Mouse (Mus musculus): ENCODE measurements around the gene Slc28a1. TPM values are rescaled to one million over a fixed set of nuclear protein-coding genes. Genes with fewer than 3 reads are reported as not detected.
"Not testable (repeated sequence)": the region's sequence is repeated elsewhere in the genome, so short reads cannot be mapped to it uniquely, and the experiment has no call there.

The Slc28a1 gene
- total RNA-seq, 1 experiment from 2014 or later: not detected

DNA sequence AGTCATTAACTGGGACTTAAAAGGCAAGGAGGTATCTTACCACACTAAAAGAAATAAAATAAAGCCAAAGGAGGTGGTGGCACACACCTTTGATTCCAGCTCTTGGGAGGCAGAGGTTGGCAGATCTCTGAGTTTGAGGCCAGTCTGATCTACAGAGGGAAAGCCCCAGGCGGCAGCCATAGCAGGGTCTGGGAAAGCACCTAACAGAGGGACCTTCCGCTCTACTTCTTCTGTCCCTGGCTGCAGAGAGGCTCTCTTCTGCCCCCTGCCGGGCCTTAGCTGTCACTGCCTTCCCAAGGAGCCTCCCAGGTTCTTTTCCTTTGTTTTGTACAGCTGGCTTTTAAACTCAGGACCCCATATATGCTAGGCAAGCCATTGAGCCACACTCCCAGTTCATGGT, 40.4 kb downstream of the Slc28a1 start:
- ATAC-seq (ENCODE audit: extremely low read depth, insufficient number of reproducible peaks, low FRiP score, poor library complexity, severe bottlenecking): peak; percentile 94

DNA sequence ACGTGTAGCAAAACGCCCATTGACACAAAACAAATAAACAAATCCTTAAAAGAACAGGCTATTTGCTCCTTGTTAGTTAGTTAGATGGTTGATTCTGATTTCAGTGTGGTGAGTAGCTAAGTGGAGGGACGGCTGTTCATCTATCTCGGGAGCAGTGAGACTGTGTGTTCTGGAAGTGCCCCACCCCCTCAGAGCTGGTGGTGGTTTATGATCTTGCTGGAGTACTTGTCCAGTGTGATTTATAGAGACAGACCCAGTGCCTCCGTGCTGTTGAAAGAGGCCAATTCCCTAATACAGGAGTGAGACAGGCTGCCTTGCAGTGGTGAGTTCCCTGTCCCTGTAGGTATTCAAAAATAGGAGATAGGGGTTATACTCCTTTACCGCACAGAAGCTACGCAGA, 44.3 kb downstream of the Slc28a1 start:
- no peak for ATAC-seq (ENCODE audit: extremely low read depth, insufficient number of reproducible peaks, low FRiP score, poor library complexity, severe bottlenecking)

DNA sequence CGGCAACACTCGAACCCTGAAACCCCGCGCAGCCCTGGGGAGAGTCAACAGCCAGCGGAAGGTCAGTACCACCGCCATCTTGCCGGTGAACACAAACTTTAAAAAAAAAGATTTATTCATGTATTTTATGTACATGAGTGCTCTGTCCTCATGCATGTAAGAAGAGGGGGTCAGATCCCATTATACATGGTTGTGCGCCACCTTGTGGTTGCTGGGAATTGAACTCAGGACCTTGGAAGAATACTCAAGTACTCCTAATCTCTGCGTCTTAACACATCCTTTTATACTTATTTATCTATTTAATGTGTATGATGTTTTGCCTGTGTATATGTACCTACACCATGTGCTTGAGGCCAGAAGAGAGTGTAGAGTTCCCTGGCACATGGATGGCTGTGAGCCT, 47.1 kb downstream of the Slc28a1 start:
- no peak for ATAC-seq (ENCODE audit: extremely low read depth, insufficient number of reproducible peaks, low FRiP score, poor library complexity, severe bottlenecking)

DNA sequence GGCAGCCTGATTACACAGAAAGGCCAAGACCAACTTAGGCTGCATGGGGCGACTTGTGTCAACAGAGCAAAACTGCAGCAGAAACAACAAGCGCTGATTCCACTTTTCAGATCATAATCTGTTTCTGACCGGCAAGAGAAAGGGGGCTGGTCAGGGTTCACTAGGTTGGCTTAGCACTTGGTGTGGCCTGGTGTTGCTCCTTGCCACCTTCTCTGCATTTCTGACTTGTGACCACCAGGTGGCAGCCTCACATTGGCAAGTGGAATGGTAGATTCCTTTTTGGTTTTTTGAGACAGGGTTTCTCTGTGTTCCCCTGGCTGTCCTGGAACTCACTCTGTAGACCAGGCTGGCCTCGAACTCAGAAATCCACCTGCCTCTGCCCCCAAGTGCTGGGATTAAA, 47.7 kb downstream of the Slc28a1 start:
- peak; percentile 75 for ATAC-seq (ENCODE audit: extremely low read depth, insufficient number of reproducible peaks, low FRiP score, poor library complexity, severe bottlenecking)

DNA sequence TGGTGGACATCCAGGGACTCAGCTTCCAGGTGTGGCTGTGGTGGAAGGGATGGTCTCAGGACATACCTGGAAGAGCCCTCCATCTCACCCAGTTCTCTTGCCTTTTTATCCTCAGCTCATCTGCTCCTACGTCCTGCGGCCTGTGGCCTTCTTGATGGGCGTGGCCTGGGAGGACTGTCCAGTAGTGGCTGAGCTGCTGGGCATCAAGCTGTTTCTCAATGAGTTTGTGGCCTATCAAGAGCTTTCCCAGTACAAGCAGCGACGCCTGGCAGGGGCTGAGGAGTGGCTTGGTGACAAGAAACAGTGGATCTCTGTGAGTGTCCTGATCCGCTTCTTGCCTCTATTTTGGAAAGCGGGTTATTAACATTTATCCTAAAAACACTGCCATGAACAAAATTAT, 49.8 kb downstream of the Slc28a1 start:
- no peak for ATAC-seq (ENCODE audit: extremely low read depth, insufficient number of reproducible peaks, low FRiP score, poor library complexity, severe bottlenecking)

DNA sequence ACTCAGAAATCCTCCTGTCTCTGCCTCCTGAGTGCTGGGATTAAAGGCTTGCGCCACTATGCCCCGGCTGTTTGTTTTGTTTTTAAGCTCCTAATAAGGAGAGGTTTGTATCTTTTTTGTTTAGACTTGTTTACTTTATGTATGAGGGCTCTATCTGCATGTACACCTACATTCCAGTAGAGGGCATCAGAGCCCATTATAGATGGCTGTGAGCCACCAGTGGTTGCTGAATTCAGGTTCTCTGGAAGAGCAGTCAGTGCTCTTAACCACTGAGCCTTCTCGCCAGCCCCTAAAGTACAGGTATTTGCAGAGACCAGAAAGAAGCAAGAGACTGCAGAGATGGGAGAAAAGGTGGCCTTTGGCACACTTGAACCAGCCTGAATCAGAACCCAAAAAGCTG, 52.5 kb downstream of the Slc28a1 start:
- ATAC-seq (ENCODE audit: extremely low read depth, insufficient number of reproducible peaks, low FRiP score, poor library complexity, severe bottlenecking): peak; percentile 61

DNA sequence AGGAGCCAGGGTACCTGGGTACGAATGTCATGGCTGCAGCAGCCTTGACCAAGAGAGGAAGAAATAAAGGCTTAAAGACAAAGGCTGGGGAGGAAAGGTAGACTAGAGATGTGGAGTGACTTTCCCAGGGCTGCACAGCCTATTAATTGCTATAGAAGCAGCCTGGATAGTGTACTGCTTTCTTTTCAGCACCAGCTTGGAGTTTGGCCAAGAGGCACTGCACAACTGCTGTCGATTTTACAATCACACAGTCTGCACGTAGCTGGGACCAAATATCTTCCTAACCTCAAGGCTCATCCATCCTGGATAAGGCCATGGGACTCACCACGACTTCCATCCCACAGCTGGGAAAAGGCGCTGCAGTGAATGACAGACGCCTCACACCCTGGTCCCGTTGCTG, 54.8 kb downstream of the Slc28a1 start:
- no peak for ATAC-seq (ENCODE audit: extremely low read depth, insufficient number of reproducible peaks, low FRiP score, poor library complexity, severe bottlenecking)

DNA sequence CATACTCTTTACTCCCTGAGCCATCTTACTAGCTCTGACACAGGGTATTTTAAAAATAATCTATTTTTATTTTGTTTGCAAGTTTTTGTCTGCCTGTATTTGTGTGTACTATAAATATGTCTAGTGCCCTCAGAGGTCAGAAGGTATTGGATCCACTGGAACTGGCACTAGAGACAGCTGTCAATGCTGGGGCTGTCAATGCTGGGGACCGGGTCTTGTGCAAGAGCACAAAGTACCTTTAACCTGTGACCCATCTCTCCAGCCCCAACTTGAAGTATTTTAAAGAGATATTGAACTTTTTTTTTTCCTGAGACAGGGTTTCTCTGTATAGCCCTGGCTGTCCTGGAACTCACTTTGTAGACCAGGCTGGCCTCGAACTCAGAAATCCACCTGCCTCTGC, 59.3 kb downstream of the Slc28a1 start:
- no peak for ATAC-seq (ENCODE audit: extremely low read depth, insufficient number of reproducible peaks, low FRiP score, poor library complexity, severe bottlenecking)

DNA sequence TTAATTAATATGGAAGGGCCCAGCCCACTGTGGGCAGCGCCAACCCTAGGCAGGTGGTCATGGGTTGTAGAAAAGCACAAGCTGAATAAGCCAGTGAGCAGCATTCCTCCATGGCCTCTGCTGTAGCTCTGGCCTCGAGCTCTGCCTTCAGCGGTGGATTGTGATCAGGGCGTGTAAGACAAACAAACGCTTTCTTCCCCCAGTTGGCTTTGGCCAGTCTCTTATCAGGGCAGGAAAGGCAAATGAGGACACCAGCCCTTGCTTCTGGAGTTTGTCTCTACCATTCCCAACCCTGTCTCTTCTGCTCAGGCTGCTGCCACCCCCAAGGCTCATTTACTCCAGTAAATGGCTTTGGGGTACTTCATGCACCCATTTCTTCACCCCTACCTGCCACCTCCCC, 60.1 kb downstream of the Slc28a1 start:
- no peak for ATAC-seq (ENCODE audit: extremely low read depth, insufficient number of reproducible peaks, low FRiP score, poor library complexity, severe bottlenecking)

DNA sequence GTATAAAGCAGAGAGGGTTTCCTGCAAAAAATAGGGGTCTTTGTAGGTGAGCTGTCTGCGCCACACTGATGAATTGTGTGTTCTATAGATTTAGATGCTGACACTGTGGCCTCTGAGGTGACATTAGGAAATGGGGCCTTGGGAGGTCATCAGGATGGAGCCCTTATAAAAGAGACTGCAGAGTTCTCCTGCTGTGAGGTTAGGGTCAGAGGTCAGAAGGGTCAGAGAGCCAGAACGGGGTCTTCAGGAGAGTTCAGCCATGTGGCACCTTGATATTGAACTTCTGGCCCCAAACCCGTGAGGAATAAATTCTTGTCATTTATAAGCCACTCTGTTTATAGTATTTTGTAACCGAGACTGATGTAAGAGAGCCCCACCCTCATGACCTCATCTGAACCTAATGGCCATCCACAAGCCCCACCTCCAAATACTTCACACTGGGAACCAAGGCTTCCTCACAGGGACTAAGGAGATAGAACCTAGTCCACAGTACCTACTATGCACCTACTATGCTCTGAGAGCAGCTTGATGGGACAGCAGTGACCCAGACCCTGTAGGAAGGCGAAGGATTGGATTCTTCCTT, 61.7 kb downstream of the Slc28a1 start:
- ATAC-seq (ENCODE audit: extremely low read depth, insufficient number of reproducible peaks, low FRiP score, poor library complexity, severe bottlenecking): no peak

DNA sequence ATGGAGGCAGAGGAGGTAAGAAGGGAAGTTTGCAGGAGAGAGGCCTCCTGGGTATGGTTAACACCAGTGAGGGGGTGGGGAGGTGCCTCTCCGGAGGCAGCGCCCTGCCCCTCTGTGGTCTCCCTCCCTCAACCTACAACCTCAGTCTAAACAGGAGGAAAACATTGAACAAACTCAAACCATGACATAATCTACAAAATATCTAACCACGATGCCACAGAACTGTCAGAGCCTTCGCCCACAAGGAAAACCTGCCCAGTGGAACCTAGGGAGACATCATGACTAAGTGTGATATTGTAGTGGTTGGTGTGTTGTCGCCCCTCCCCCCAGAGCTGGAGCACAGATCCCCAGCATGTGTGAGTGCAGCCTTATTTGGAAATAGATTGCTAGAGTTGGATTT, 64.9 kb downstream of the Slc28a1 start:
- ATAC-seq (ENCODE audit: extremely low read depth, insufficient number of reproducible peaks, low FRiP score, poor library complexity, severe bottlenecking): 0 out of 2 replicates have a peak, but pooled peaks have one; percentile 13

DNA sequence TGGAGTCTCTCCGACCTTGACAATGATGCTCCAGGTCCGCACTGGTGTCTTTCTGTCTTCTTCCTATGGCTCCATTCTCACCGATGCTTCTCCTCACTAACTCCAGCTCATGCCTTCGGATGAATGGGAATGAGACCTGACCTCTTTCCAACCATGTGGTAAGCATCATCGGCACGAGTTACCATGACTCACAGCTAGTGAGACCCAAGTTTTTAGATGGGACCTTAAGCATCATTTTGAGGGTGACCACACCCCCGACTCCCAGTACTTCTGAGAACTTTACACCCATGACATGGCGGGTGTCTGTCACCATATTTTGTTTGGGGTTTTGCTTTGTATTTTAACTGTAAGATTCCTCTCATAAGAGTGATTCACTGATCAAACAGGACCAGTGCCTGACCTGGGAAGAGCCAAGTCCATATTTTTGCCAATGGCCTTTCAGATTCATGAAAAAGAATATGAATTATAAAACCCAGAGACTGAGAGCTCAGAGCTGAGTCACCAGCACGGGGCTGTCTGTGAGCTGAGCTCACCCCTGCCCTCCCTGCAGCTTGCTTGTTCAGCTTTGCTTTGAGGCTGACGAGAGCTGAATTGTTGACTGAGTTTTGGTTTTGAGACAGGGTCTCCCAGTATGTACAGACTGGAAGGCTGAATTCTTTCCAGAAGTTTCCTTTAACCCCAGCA, 68.0 kb downstream of the Slc28a1 start:
- no peak for ATAC-seq (ENCODE audit: extremely low read depth, insufficient number of reproducible peaks, low FRiP score, poor library complexity, severe bottlenecking)

DNA sequence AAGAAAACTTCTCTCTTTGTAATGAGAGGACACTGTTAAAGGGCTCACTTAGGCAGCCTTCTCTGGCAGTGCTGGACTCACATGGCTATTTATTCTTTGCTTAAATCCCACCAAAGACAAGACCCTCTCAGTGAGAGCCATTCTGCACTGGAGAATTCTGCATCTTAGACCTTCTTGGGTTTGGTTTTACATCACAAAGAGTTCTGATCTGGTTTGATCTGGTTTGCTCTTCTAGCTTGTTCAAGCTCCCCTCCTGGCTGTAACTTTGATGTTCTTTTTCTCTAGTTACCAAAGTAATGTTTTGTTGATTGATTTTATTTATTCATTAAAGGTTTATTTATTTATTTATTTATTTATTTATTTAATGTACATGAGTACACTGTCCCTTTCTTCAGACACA, 68.6 kb downstream of the Slc28a1 start:
- no peak for ATAC-seq (ENCODE audit: extremely low read depth, insufficient number of reproducible peaks, low FRiP score, poor library complexity, severe bottlenecking)

DNA sequence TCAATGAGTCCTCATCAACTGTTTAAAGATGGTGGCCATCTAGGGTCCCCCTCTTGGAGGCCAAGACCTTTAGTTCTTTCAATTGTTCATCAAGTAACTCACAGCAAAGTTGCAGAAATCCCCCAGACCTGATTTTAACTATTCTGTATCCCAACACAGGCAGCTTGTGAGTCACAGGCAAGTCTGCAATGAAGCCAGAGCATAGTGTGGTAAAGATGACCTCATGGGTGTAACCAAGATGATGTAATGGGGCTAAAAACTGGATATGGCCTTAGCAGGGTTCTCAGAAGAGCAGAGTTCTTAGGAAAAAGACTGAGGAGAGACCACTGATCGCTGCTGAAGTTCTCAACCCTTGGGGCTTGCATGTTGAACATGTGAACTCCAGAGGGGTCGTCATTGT, 69.5 kb downstream of the Slc28a1 start:
- ATAC-seq (ENCODE audit: extremely low read depth, insufficient number of reproducible peaks, low FRiP score, poor library complexity, severe bottlenecking): no peak

DNA sequence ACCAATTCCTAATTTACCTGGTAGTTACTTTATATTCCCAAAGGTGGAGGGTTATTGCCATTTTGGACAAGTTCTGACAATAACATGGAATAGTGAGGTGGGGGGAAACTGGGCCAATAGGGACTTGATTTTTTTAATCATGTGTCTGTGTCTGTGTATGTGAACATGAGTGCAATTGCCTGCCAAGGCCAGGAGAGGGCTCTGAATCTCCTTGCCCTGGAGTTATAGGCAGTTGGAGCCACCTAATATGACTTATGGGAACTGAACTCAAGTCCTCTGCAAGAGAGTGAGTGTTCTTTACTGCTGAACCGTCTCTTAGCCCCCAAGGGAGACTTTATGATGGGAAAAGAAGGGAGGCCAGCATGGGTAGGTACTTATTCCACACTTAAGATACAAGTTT, 70.1 kb downstream of the Slc28a1 start:
- ATAC-seq (ENCODE audit: extremely low read depth, insufficient number of reproducible peaks, low FRiP score, poor library complexity, severe bottlenecking): no peak

DNA sequence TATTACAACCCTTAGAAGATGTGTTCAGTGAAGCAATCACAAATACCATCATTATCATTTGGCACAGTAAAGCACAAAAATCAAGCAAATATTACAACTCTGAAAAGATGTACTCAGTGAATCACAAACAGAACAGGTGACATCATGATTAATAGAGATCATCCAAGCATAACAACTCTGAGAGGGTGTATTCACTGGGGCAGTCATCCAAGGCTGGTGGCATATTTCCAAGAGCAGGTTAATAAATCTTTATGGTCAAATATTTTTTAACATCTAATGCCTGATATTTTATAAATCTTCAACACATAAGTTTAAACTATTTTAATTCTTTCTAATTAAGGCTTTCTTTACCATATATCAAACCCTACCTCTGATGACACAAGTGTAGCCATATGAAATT, 71.4 kb downstream of the Slc28a1 start:
- not testable (repeated sequence) for ATAC-seq (ENCODE audit: extremely low read depth, insufficient number of reproducible peaks, low FRiP score, poor library complexity, severe bottlenecking)

DNA sequence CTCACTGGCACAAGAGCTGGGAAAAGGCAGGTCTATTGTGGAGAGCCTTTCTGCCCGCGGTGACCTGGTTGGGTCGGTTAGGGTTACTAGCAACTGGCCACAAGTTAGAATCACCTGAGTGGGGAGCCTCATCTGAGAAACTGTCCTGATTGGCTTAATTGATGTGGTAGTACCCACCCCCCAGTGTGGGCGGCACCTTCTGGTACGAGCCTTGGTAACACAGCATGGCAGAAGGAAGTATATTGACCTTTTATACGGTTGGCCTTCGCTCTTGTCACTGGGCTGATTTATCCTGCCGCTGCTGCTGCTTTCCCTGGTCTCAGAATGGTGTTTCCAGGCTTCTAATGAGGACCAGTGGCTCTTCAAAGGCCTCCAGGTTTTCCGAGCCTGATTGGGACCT, 74.6 kb downstream of the Slc28a1 start:
- no peak for ATAC-seq (ENCODE audit: extremely low read depth, insufficient number of reproducible peaks, low FRiP score, poor library complexity, severe bottlenecking)

DNA sequence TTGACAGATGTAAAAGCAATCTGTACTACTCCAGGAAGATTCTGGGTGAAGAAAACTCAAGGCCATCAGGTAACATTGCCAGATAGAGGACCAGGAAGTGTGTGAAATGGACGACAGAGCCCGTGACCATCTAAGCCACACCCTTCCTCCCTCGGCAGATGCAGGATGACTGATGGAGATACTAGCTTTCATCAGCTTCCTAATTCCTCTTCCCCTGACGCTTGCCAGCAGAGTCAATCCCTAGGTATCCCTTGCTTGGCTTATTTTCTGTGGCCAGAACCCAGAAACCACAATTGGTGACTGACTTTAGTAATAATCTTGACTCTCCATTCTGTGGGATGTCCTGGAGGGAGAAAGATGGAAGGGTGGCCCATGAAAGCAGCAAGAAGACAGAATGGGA, 80.9 kb downstream of the Slc28a1 start:
- no peak for ATAC-seq (ENCODE audit: extremely low read depth, insufficient number of reproducible peaks, low FRiP score, poor library complexity, severe bottlenecking)

DNA sequence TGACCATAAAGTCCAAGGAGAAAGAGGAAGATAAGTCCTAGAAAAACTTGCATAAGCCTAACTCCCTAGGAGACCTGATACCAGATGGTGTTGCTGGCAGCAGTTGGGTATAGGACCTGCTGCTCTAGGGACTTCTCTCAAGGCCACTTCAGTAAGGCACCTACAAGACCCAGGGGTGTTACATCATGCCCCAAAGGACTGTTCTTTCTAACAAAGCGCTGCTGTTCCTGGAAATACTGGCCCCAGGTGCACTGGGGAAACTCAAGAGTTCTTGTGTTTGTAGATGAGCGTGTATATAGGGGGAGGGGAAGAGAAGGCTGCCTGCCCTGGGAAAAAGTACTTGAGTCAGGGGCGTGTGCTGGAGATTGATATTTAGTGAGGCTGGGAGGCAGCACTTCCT, 82.2 kb downstream of the Slc28a1 start:
- ATAC-seq (ENCODE audit: extremely low read depth, insufficient number of reproducible peaks, low FRiP score, poor library complexity, severe bottlenecking): no peak

DNA sequence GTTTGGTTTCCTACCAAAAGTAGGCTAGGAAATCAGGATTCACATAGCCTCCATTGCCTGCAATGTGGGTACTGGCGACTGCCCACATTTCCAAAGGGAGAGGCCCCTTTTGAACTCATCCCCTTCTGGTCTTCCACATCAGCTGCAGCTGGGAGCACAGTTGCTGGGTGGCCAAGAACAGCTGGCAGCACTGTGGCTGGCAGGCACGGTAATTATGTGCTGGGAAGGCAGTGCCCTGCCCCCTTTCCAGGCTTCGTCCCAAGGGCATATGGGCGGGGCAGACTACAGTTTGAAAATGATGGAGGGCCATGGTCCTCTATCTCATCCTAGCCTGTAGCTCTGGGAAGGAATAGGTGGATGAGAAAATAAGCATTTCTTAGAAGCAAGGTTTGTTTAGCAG, 83.9 kb downstream of the Slc28a1 start:
- no peak for ATAC-seq (ENCODE audit: extremely low read depth, insufficient number of reproducible peaks, low FRiP score, poor library complexity, severe bottlenecking)

DNA sequence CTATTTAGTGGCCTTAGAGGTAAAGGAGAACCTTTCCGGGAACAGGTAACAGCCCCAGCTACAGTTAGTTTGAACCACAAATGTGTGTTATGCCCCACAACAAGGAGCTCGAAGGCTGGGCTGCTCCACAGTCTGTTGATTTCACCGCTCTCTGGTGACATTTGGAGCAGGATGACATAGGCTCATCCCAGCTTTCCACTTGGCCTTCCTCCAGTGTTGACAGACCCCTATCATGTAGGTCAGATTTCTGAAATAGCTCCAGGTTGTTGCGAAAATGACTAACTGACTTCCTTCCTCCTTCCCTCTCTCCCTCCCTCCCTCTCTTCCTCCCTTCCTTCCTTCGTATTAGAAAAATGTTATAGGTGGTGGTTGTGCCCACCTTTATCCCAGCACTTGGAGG, 84.5 kb downstream of the Slc28a1 start:
- no peak for ATAC-seq (ENCODE audit: extremely low read depth, insufficient number of reproducible peaks, low FRiP score, poor library complexity, severe bottlenecking)

Data from neutrophil, adult 5-6 weeks (primary cell).